Mouse (Mus musculus): ENCODE measurements at regions not wholly inside any gene's neighbourhood (a gene's known extent, or its start where the extent isn't known, plus 50 kb on each side); places are given as distances from the start of the nearest gene placed in this dataset.

GRCm38 (mm10) chr7:69837379-69837778, 529.2 kb downstream of the Nr2f2 start:
- Histone ChIP-seq H3K27me3 (ENCODE audit: control insufficient read depth, insufficient read depth, low read length) (no peaks in the 10 kb centered on the region), H3K9me3 (replicated peaks; ENCODE audit: control insufficient read depth, low read length) (no peaks in the 10 kb centered on the region), H3K4me2 (ENCODE audit: low read depth, low read length) (no peak overlapping the region), H3K9ac (replicated peaks; ENCODE audit: low read length) (no peak overlapping the region), H3K36me3 (replicated peaks; ENCODE audit: control insufficient read depth, insufficient read depth, low read depth, low read length) (no peaks in the 10 kb centered on the region), H3K4me1 (ENCODE audit: control insufficient read depth, insufficient read depth, low read length) (no peaks in the 10 kb centered on the region), H3K4me3 (ENCODE audit: low read depth, low read length) (no peak overlapping the region), H3K27ac (replicated peaks; ENCODE audit: low read depth, low read length) (no peak overlapping the region)
- ATAC-seq (replicated peaks; ENCODE audit: insufficient number of reproducible peaks, low FRiP score, low TSS enrichment, low read depth) = no peak
- DNase-seq (ENCODE audit: low spot score) = no peak
- WGBS = 90% methylated on average over 5 of the region's 5 CpGs

DNA sequence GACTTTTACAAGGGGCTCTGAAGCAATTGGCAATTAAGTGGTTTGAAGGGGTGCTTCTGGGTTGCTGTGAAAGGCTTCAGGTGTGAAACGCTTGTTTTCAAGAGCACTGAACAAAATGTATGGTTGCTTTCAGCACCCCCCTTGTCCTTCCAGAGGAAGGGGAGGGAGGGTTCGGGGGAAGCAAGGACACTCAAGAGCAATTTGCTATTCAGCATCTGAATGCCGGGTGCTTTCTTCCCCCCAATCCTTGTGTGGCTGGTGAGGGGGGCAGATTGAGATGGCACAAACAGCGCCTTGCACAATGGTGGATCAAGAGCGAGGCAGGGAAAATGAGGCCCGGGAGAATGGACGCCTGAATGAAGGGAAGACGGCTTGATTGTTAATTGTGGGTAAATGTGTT, 539.3 kb downstream of the Nr2f2 start:
- 51% methylated on average over 8 of the region's 8 CpGs for WGBS
- ATAC-seq (replicated peaks; ENCODE audit: insufficient number of reproducible peaks, low FRiP score, low TSS enrichment, low read depth) (0 out of 2 replicates have a peak, but pooled peaks have one; percentile 48), DNase-seq (ENCODE audit: low spot score) (peak; percentile 10)
- Histone ChIP-seq H3K27me3 (ENCODE audit: control insufficient read depth, insufficient read depth, low read length) (no peaks in the 10 kb centered on the region), H3K36me3 (replicated peaks; ENCODE audit: control insufficient read depth, insufficient read depth, low read depth, low read length) (no peaks in the 10 kb centered on the region), H3K4me3 (ENCODE audit: low read depth, low read length) (no peak overlapping the region), H3K27ac (replicated peaks; ENCODE audit: low read depth, low read length) (no peak overlapping the region), H3K4me1 (ENCODE audit: control insufficient read depth, insufficient read depth, low read length) (no peaks in the 10 kb centered on the region), H3K4me2 (ENCODE audit: low read depth, low read length) (no peak overlapping the region), H3K9ac (replicated peaks; ENCODE audit: low read length) (no peak overlapping the region), H3K9me3 (replicated peaks; ENCODE audit: control insufficient read depth, low read length) (no peaks in the 10 kb centered on the region)

- Histone ChIP-seq H3K4me1 (ENCODE audit: control insufficient read depth, insufficient read depth, low read length) (no peaks in the 10 kb centered on the region), H3K9ac (replicated peaks; ENCODE audit: low read length) (no peak overlapping the region), H3K27me3 (ENCODE audit: control insufficient read depth, insufficient read depth, low read length) (no peaks in the 10 kb centered on the region), H3K4me3 (ENCODE audit: low read depth, low read length) (no peak overlapping the region), H3K9me3 (replicated peaks; ENCODE audit: control insufficient read depth, low read length) (no peaks in the 10 kb centered on the region), H3K4me2 (ENCODE audit: low read depth, low read length) (no peak overlapping the region), H3K27ac (replicated peaks; ENCODE audit: low read depth, low read length) (no peak overlapping the region), H3K36me3 (replicated peaks; ENCODE audit: control insufficient read depth, insufficient read depth, low read depth, low read length) (no peaks in the 10 kb centered on the region)
- WGBS = 73% methylated on average over 2 of the region's 2 CpGs
- DNase-seq (ENCODE audit: low spot score) (no peak), ATAC-seq (replicated peaks; ENCODE audit: insufficient number of reproducible peaks, low FRiP score, low TSS enrichment, low read depth) (no peak)
Measured at GRCm38 (mm10) chr7:69820570-69820969, 546.0 kb downstream of the Nr2f2 start.

DNA sequence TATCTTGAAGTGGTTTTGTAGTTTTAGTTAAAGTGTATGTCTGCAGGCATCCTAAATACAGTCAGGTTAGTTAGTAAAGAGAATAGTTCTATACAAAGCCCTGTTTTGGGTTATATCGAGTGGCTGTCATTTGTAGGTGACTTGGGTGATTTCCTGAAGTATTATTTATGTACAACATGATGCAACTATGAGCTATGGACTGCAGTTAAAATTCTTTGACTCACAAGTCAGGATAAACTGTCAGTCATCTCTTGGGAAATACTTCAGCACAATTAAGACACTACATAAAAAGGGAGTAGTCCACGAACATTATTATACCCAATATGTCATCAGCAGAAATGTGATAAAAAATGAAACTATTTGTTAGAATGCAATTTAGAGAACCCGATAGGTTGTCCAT, 554.2 kb downstream of the Nr2f2 start:
- no peak for ATAC-seq (replicated peaks; ENCODE audit: insufficient number of reproducible peaks, low FRiP score, low TSS enrichment, low read depth)
- Histone ChIP-seq H3K4me3 (ENCODE audit: low read depth, low read length) (no peak overlapping the region), H3K9ac (replicated peaks; ENCODE audit: low read length) (no peak overlapping the region), H3K4me2 (ENCODE audit: low read depth, low read length) (no peak overlapping the region), H3K27me3 (ENCODE audit: control insufficient read depth, insufficient read depth, low read length) (no peaks in the 10 kb centered on the region), H3K4me1 (ENCODE audit: control insufficient read depth, insufficient read depth, low read length) (no peaks in the 10 kb centered on the region), H3K27ac (replicated peaks; ENCODE audit: low read depth, low read length) (no peak overlapping the region), H3K36me3 (replicated peaks; ENCODE audit: control insufficient read depth, insufficient read depth, low read depth, low read length) (no peaks in the 10 kb centered on the region), H3K9me3 (replicated peaks; ENCODE audit: control insufficient read depth, low read length) (no peaks in the 10 kb centered on the region)
- WGBS = 78% methylated on average over 3 of the region's 3 CpGs
- DNase-seq (ENCODE audit: low spot score) = no peak

DNA sequence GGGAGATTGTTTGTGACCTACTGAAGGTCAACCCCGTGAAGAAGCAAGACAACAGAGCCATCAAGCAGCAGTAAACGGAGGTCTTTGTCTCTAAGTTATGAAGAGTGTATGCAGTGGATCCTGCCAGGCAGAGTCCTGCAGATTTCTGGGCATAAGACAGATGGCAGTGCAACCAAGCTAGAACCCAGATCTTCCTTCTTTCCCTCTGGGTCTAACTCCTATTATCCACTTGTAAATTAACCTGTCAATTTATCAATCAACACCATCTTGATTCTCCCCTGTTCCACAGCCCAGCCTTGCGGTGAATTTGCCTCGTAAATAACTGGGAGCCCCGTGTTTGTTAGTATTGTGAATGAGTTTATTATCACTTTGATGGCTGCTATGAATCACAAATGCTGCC, 555.7 kb downstream of the Nr2f2 start:
- no peaks in the 10 kb centered on the region; the same call in 1 of the 2 replicates for H3K4me1 ChIP-seq (ENCODE audit: control insufficient read depth, insufficient read depth, low read length)
- H3K27ac ChIP-seq (replicated peaks; ENCODE audit: low read depth, low read length) = no peak overlapping the region
- H3K36me3 ChIP-seq (replicated peaks; ENCODE audit: control insufficient read depth, insufficient read depth, low read depth, low read length) = no peaks in the 10 kb centered on the region
- no peak overlapping the region for H3K4me2 ChIP-seq (ENCODE audit: low read depth, low read length)
- no peaks in the 10 kb centered on the region for H3K9me3 ChIP-seq (replicated peaks; ENCODE audit: control insufficient read depth, low read length)
- 40% methylated on average over 5 of the region's 5 CpGs for WGBS
- no peaks in the 10 kb centered on the region for H3K27me3 ChIP-seq (ENCODE audit: control insufficient read depth, insufficient read depth, low read length)
- ATAC-seq (replicated peaks; ENCODE audit: insufficient number of reproducible peaks, low FRiP score, low TSS enrichment, low read depth) (no peak), DNase-seq (ENCODE audit: low spot score) (peak; percentile 27)
- no peak overlapping the region for H3K9ac ChIP-seq (replicated peaks; ENCODE audit: low read length)
- H3K4me3 ChIP-seq (ENCODE audit: low read depth, low read length) = no peak overlapping the region

DNA sequence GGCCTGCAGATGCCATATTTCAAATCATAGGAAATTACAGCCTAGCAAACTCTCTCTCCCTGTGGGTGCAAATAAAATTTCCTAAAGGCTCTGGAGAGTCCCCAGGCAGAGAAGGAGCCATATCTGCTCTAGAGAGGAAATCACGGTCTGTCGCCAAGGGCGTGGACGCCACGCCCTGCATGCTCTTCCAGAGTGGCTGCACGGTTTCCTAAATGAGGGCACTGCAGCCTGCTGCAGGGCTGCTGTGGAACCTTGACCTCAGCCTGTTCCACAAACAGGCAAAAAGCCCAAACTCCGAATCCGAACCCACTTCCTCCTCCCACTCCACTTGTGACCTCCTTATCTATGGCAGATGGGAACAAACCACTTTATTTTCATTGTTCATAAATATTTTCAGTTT, 559.3 kb downstream of the Nr2f2 start:
- no peak overlapping the region for H3K27ac ChIP-seq (replicated peaks; ENCODE audit: low read depth, low read length)
- WGBS = 53% methylated on average over 8 of the region's 8 CpGs
- DNase-seq (ENCODE audit: low spot score) (no peak), ATAC-seq (replicated peaks; ENCODE audit: insufficient number of reproducible peaks, low FRiP score, low TSS enrichment, low read depth) (no peak)
- H3K36me3 ChIP-seq (replicated peaks; ENCODE audit: control insufficient read depth, insufficient read depth, low read depth, low read length) = no peaks in the 10 kb centered on the region
- H3K4me2 ChIP-seq (ENCODE audit: low read depth, low read length) = no peak overlapping the region
- H3K4me1 ChIP-seq (ENCODE audit: control insufficient read depth, insufficient read depth, low read length) = no peaks in the 10 kb centered on the region; the same call in 1 of the 2 replicates
- H3K4me3 ChIP-seq (ENCODE audit: low read depth, low read length) = no peak overlapping the region
- H3K9me3 ChIP-seq (replicated peaks; ENCODE audit: control insufficient read depth, low read length) = no peaks in the 10 kb centered on the region
- no peak overlapping the region for H3K9ac ChIP-seq (replicated peaks; ENCODE audit: low read length)
- H3K27me3 ChIP-seq (ENCODE audit: control insufficient read depth, insufficient read depth, low read length) = no peaks in the 10 kb centered on the region

GRCm38 (mm10) chr7:69770980-69771348, 595.6 kb downstream of the Nr2f2 start:
- 82% methylated on average over 5 of the region's 5 CpGs for WGBS
- H3K36me3 ChIP-seq (replicated peaks; ENCODE audit: control insufficient read depth, insufficient read depth, low read depth, low read length) = no peaks in the 10 kb centered on the region
- no peak overlapping the region for H3K9ac ChIP-seq (replicated peaks; ENCODE audit: low read length)
- ATAC-seq (replicated peaks; ENCODE audit: insufficient number of reproducible peaks, low FRiP score, low TSS enrichment, low read depth) (no peak), DNase-seq (ENCODE audit: low spot score) (no peak)
- H3K27me3 ChIP-seq (ENCODE audit: control insufficient read depth, insufficient read depth, low read length) = no peaks in the 10 kb centered on the region
- no peak overlapping the region for H3K4me2 ChIP-seq (ENCODE audit: low read depth, low read length)
- H3K27ac ChIP-seq (replicated peaks; ENCODE audit: low read depth, low read length) = no peak overlapping the region
- no peaks in the 10 kb centered on the region for H3K4me1 ChIP-seq (ENCODE audit: control insufficient read depth, insufficient read depth, low read length)
- H3K9me3 ChIP-seq (replicated peaks; ENCODE audit: control insufficient read depth, low read length) = no peaks in the 10 kb centered on the region
- no peak overlapping the region for H3K4me3 ChIP-seq (ENCODE audit: low read depth, low read length)

GRCm38 (mm10) chr7:69770313-69770979, 596.1 kb downstream of the Nr2f2 start:
- Histone ChIP-seq H3K4me2 (ENCODE audit: low read depth, low read length) (no peak overlapping the region), H3K9me3 (replicated peaks; ENCODE audit: control insufficient read depth, low read length) (no peaks in the 10 kb centered on the region), H3K4me3 (ENCODE audit: low read depth, low read length) (no peak overlapping the region), H3K27me3 (ENCODE audit: control insufficient read depth, insufficient read depth, low read length) (no peaks in the 10 kb centered on the region), H3K36me3 (replicated peaks; ENCODE audit: control insufficient read depth, insufficient read depth, low read depth, low read length) (no peaks in the 10 kb centered on the region), H3K9ac (replicated peaks; ENCODE audit: low read length) (no peak overlapping the region), H3K4me1 (ENCODE audit: control insufficient read depth, insufficient read depth, low read length) (no peaks in the 10 kb centered on the region), H3K27ac (replicated peaks; ENCODE audit: low read depth, low read length) (no peak overlapping the region)
- 69% methylated on average over 22 of the region's 22 CpGs for WGBS
- DNase-seq (ENCODE audit: low spot score) (no peak), ATAC-seq (replicated peaks; ENCODE audit: insufficient number of reproducible peaks, low FRiP score, low TSS enrichment, low read depth) (no peak)

Measured in embryonic facial prominence, embryonic 11.5 days (tissue).